Mouse (Mus musculus): ENCODE results near the gene Spint4. TPM values are rescaled to one million over a fixed set of nuclear protein-coding genes. Genes with fewer than 3 reads are reported as not detected.
A peak's percentile ranks its signal among the peaks of the same experiment; 100 is the strongest.
"Not testable (repeated sequence)": the region's sequence is repeated elsewhere in the genome, so short reads cannot be mapped to it uniquely, and the experiment has no call there.

Gene Spint4
- total and polyA plus RNA-seq, 3 experiments: not detected

DNA sequence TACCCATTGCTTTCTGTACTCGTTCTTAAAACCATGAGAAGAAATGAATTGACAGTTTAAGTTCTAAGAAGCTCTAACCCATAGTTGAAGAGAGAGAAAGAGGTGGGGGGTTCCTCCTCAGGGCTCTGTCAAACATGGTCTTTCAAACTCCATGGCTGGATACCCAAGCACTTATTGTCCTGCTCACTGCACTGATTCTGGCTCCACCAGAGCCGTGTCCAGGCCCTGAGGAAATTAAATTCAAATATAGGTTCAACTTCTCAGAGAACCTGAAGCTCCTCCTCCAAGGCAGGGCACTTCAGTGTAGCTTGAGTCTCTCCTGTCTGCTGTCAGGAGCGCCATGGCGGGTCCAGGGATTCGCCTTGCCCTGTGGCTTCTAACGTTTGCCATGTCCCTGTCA lies 16.7 kb downstream of the Spint4 start, which contains the start of gene Spint5:
TSS of gene Spint5 (plus strand) at position 301 of the 400 bp plus-strand sequence.
- DNase-seq (ENCODE audit: extremely low read depth): no peak
- TF ChIP-seq RCOR1 (conservative IDR thresholded peaks at IDR 0.05; ENCODE audit: low read depth, low read length) (no peak), USF2 (conservative IDR thresholded peaks at IDR 0.05; ENCODE audit: low read depth, low read length) (no peak), MAX (IDR thresholded peaks at IDR 0.05; ENCODE audit: low read length) (no peak)
- Histone ChIP-seq H3K79me2 (replicated peaks; ENCODE audit: control insufficient read depth, extremely low read depth, insufficient read depth, poor library complexity, severe bottlenecking) (no peaks in the 10 kb centered on the region), H3K4me3 (replicated peaks in 1 of 3; ENCODE audit: low read depth in 2 of 3, low read length in 2 of 3, poor library complexity in 1 of 3) (peak within 1 kb of the TSS in 1 of 3 experiments; percentile 12), H3K4me1 (ENCODE audit: control insufficient read depth in 1 of 2, insufficient read depth in 2 of 2) (0 out of 4 replicates have a peak, but pooled peaks cover 0 to 4% of the 10 kb centered on the region in 2 experiments), H3K9me3 (replicated peaks; ENCODE audit: low read length) (peaks cover 2% of the 10 kb centered on the region), H3K36me3 (replicated peaks in 1 of 2; ENCODE audit: control insufficient read depth in 1 of 2, insufficient read depth in 1 of 2, low read length in 1 of 2) (no peaks in the 10 kb centered on the region), H3K9ac (ENCODE audit: insufficient read depth, low read depth) (peak within 1 kb of the TSS; percentile 41), H3K4me2 (ENCODE audit: insufficient read depth, low read depth, poor library complexity, severe bottlenecking) (peak within 1 kb of the TSS; percentile 42; the same call in 1 of the 2 replicates), H3K27ac (ENCODE audit: insufficient read depth, low read depth) (no peak within 1 kb of the TSS), H3K27me3 (replicated peaks) (peaks cover 70% of the 10 kb centered on the region)
- dilution Hi-C loops (cut with MboI; ENCODE audit: extremely low pct_ligation_motif_present, extremely low pct_unique_long_range_greater_than_20kb, low sequenced_read_pairs) (no loop called here), in situ Hi-C loops (cut with MboI; ENCODE audit: low pct_ligation_motif_present, low pct_unique_long_range_greater_than_20kb, low sequenced_read_pairs) (no loop called here)

DNA sequence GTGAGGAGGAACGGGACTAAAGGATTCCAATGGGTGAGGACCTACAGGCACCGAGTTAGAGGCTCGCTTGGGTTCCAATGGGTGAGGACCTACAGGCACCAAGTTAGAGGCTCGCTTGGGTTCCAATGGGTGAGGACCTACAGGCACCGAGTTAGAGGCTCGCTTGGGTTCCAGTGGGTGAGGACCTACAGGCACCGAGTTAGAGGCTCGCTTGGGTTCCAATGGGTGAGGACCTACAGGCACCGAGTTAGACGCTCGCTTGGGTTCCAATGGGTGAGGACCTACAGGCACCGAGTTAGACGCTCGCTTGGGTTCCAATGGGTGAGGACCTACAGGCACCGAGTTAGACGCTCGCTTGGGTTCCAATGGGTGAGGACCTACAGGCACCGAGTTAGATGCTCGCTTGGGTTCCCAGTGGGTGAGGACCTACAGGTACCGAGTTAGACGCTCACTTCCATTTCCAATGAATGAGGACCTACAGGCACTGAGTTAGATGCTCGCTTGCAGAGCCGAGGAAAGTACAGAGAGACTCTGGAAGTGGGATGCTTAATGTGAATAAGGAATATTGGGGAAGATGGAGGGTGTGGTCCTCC lies 18.0 kb downstream of the Spint4 start:
- H3K79me2 ChIP-seq (replicated peaks; ENCODE audit: control insufficient read depth, extremely low read depth, insufficient read depth, poor library complexity, severe bottlenecking); H3K27ac ChIP-seq (ENCODE audit: insufficient read depth, low read depth); H3K9me3 ChIP-seq (replicated peaks; ENCODE audit: low read length); H3K36me3 ChIP-seq (replicated peaks in 1 of 2; ENCODE audit: control insufficient read depth in 1 of 2, insufficient read depth in 1 of 2, low read length in 1 of 2); DNase-seq (ENCODE audit: extremely low read depth); in situ Hi-C loops (cut with MboI; ENCODE audit: low pct_ligation_motif_present, low pct_unique_long_range_greater_than_20kb, low sequenced_read_pairs); dilution Hi-C loops (cut with MboI; ENCODE audit: extremely low pct_ligation_motif_present, extremely low pct_unique_long_range_greater_than_20kb, low sequenced_read_pairs); H3K4me1 ChIP-seq (ENCODE audit: control insufficient read depth in 1 of 2, insufficient read depth in 2 of 2): not testable (repeated sequence)
- TF ChIP-seq NELFE (IDR thresholded peaks at IDR 0.05; ENCODE audit: low read depth, low read length): peak; percentile 53; the same call in 1 of the 2 replicates
- TF ChIP-seq POLR2A (IDR thresholded peaks at IDR 0.05; ENCODE audit: low read depth, low read length): peak; percentile 74
- TF ChIP-seq HCFC1 (IDR thresholded peaks at IDR 0.05; ENCODE audit: low read depth, low read length): peak; percentile 66
- TF ChIP-seq TCF12 (IDR thresholded peaks at IDR 0.05; ENCODE audit: low read depth, low read length): peak; percentile 39; the same call in 1 of the 2 replicates
- TF ChIP-seq MAX (IDR thresholded peaks at IDR 0.05; ENCODE audit: low read length): peak; percentile 91
- peak overlapping the region in 2 of 3 experiments; percentile 33 to 38 for H3K4me3 ChIP-seq (replicated peaks in 1 of 3; ENCODE audit: low read depth in 2 of 3, low read length in 2 of 3, poor library complexity in 1 of 3)
- peaks cover 81% of the 10 kb centered on the region for H3K27me3 ChIP-seq (replicated peaks)
- H3K9ac ChIP-seq (ENCODE audit: insufficient read depth, low read depth): peak overlapping the region; percentile 63
- H3K4me2 ChIP-seq (ENCODE audit: insufficient read depth, low read depth, poor library complexity, severe bottlenecking): peak overlapping the region; percentile 69

DNA sequence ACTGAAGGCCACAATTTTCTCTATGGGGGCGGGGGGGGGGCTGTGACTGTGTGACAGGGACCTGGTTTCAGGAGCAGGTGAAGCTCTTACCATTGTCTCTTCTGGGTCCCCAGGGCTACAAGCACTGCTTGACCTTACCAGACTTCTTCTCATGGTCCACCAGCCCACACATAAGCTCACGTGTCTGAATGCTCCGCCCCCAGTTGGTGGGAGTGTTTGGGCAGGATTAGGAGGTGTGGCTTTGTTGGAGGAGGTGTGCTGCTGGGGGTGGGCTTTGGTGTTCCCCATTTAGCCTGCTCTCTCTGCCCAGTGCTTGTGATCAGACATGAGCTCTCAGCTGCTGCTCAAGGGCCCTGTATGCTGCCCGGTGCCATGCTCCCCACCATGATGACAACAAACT lies 25.0 kb downstream of the Spint4 start:
- Histone ChIP-seq H3K4me1 (ENCODE audit: control insufficient read depth in 1 of 2, insufficient read depth in 2 of 2) (no peaks in the 10 kb centered on the region), H3K9me3 (replicated peaks; ENCODE audit: low read length) (peaks cover 21% of the 10 kb centered on the region), H3K27me3 (replicated peaks) (peaks cover 83% of the 10 kb centered on the region), H3K4me2 (ENCODE audit: insufficient read depth, low read depth, poor library complexity, severe bottlenecking) (no peak overlapping the region), H3K36me3 (replicated peaks in 1 of 2; ENCODE audit: control insufficient read depth in 1 of 2, insufficient read depth in 1 of 2, low read length in 1 of 2) (no peaks in the 10 kb centered on the region), H3K27ac (ENCODE audit: insufficient read depth, low read depth) (no peak overlapping the region), H3K4me3 (replicated peaks in 1 of 3; ENCODE audit: low read depth in 2 of 3, low read length in 2 of 3, poor library complexity in 1 of 3) (no peak overlapping the region), H3K9ac (ENCODE audit: insufficient read depth, low read depth) (no peak overlapping the region), H3K79me2 (replicated peaks; ENCODE audit: control insufficient read depth, extremely low read depth, insufficient read depth, poor library complexity, severe bottlenecking) (no peaks in the 10 kb centered on the region)
- DNase-seq (ENCODE audit: extremely low read depth): no peak
- dilution Hi-C loops (cut with MboI; ENCODE audit: extremely low pct_ligation_motif_present, extremely low pct_unique_long_range_greater_than_20kb, low sequenced_read_pairs): no loop called here
- in situ Hi-C loops (cut with MboI; ENCODE audit: low pct_ligation_motif_present, low pct_unique_long_range_greater_than_20kb, low sequenced_read_pairs): loop anchor here (10.0 kb wide), 1 partner anchor 58 kb away; no protein-coding TSS in a partner anchor
- TF ChIP-seq RCOR1 (conservative IDR thresholded peaks at IDR 0.05; ENCODE audit: low read depth, low read length): no peak
- TF ChIP-seq CHD2 (IDR thresholded peaks at IDR 0.05; ENCODE audit: low read length): no peak
- no peak for TF ChIP-seq ZKSCAN1 (IDR thresholded peaks at IDR 0.05; ENCODE audit: borderline replicate concordance, low read depth, low read length)
- no peak for TF ChIP-seq SIN3A (IDR thresholded peaks at IDR 0.05; ENCODE audit: low read length)
- TF ChIP-seq ZNF384 (IDR thresholded peaks at IDR 0.05; ENCODE audit: low read depth, low read length): no peak
- no peak for TF ChIP-seq POLR2AphosphoS2 (IDR thresholded peaks at IDR 0.05; ENCODE audit: low read depth, low read length)
- TF ChIP-seq E2F4 (IDR thresholded peaks at IDR 0.05; ENCODE audit: insufficient replicate concordance, low read depth, low read length): no peak
- TF ChIP-seq MYC (IDR thresholded peaks at IDR 0.05; ENCODE audit: low read depth, low read length): no peak
- TF ChIP-seq IRF4 (IDR thresholded peaks at IDR 0.05; ENCODE audit: low read depth, low read length): no peak
- no peak for TF ChIP-seq CHD1 (IDR thresholded peaks at IDR 0.05; ENCODE audit: low read depth, low read length)
- no peak for TF ChIP-seq ELF1 (IDR thresholded peaks at IDR 0.05; ENCODE audit: low read depth, low read length)
- no peak for TF ChIP-seq HCFC1 (IDR thresholded peaks at IDR 0.05; ENCODE audit: low read depth, low read length)
- no peak for TF ChIP-seq NELFE (IDR thresholded peaks at IDR 0.05; ENCODE audit: low read depth, low read length)
